Mouse (Mus musculus) MEL (cell line): Measurements from ENCODE around the gene Ccdc86. TPM values are rescaled to one million over a fixed set of nuclear protein-coding genes. Genes with fewer than 3 reads are reported as not detected.

Source experiments
- DNase-seq: peaks from one replicate; pipeline ENCODE4 v3.0.0; 2011; ENCODE audit warnings: low read depth, low spot score
- H3K27ac ChIP-seq: 2 replicates; pipeline ENCODE4 v1.5.1; 2012; ENCODE audit warnings: low read depth, mild to moderate bottlenecking, control low read depth, low read length, moderate library complexity; ENCODE audit not compliant: control insufficient read depth
- H3K27me3 ChIP-seq, 2 experiments: fragments of 150-350 bp in 1 of 2; sonication (generic) in 1 of 2; 2 replicates each; pipeline ENCODE4 v1.6.1; 2012; ENCODE audit warnings: low read length in 2 of 2, mild to moderate bottlenecking in 2 of 2, improper control_type of control experiment in 1 of 2, moderate library complexity in 1 of 2; ENCODE audit not compliant: insufficient read depth in 2 of 2, control insufficient read depth in 1 of 2
- H3K36me3 ChIP-seq, 2 experiments: 2 replicates each; pipeline ENCODE4 v1.6.1; 2012 to 2014; ENCODE audit warnings: low read length in 2 of 2, improper control_type of control experiment in 1 of 2, inconsistent platforms in 1 of 2, mild to moderate bottlenecking in 1 of 2; ENCODE audit not compliant: insufficient read depth in 2 of 2, control insufficient read depth in 1 of 2
- H3K4me1 ChIP-seq, 2 experiments: fragments of 150-350 bp in 1 of 2; sonication (generic) in 1 of 2; 2 replicates each; pipeline ENCODE4 v1.6.1; 2012; ENCODE audit warnings: low read length in 2 of 2, improper control_type of control experiment in 1 of 2, mild to moderate bottlenecking in 1 of 2; ENCODE audit not compliant: insufficient read depth in 2 of 2, control insufficient read depth in 1 of 2
- H3K4me3 ChIP-seq, 2 experiments: fragments of 150-350 bp in 1 of 2; sonication (generic) in 1 of 2; 2 replicates each; pipeline ENCODE4 v1.5.1; 2012; ENCODE audit warnings: low read depth in 2 of 2, low read length in 2 of 2, mild to moderate bottlenecking in 2 of 2, moderate library complexity in 2 of 2, control low read depth in 1 of 2, improper control_type of control experiment in 1 of 2; ENCODE audit not compliant: control insufficient read depth in 1 of 2, insufficient read depth in 1 of 2
- H3K79me2 ChIP-seq: 2 replicates; pipeline ENCODE4 v1.6.1; 2012; ENCODE audit warnings: mild to moderate bottlenecking, low read length, moderate library complexity; ENCODE audit not compliant: control insufficient read depth, poor library complexity, insufficient read depth
- H3K9ac ChIP-seq: 2 replicates; pipeline ENCODE4 v1.6.1; 2012; ENCODE audit warnings: low read depth, mild to moderate bottlenecking, control low read depth, low read length, moderate library complexity; ENCODE audit not compliant: control insufficient read depth, poor library complexity, severe bottlenecking
- H3K9me3 ChIP-seq: fragments of 150-350 bp; sonication (generic); replicated peaks from 2 replicates; pipeline ENCODE4 v1.6.1; 2012; ENCODE audit warnings: mild to moderate bottlenecking, low read length, improper control_type of control experiment, moderate library complexity; ENCODE audit not compliant: insufficient read depth
- BHLHE40 ChIP-seq: IDR thresholded peaks from 2 replicates; pipeline ENCODE4 v1.6.1; 2012; ENCODE audit warnings: low read depth, mild to moderate bottlenecking, inconsistent platforms, low read length, improper control_type of control experiment, borderline replicate concordance
- CHD2 ChIP-seq: IDR thresholded peaks from 2 replicates; pipeline ENCODE4 v1.6.1; 2011; ENCODE audit warnings: low read length, improper control_type of control experiment
- CTCF ChIP-seq, 3 experiments: IDR thresholded peaks in 2 of 3; conservative IDR thresholded peaks in 1 of 3; 2 replicates each; pipeline ENCODE4 v1.5.1; 2011 to 2012; ENCODE audit warnings: low read length in 3 of 3, low read depth in 2 of 3, mild to moderate bottlenecking in 2 of 3, improper control_type of control experiment in 1 of 3, inconsistent platforms in 1 of 3, mixed read lengths in 1 of 3, moderate library complexity in 1 of 3; ENCODE audit not compliant: control insufficient read depth in 1 of 3, insufficient read depth in 1 of 3, poor library complexity in 1 of 3, severe bottlenecking in 1 of 3
- ELF1 ChIP-seq: IDR thresholded peaks from 2 replicates; pipeline ENCODE4 v1.6.1; 2014; ENCODE audit warnings: low read depth, mild to moderate bottlenecking, inconsistent platforms, low read length, improper control_type of control experiment, moderate library complexity
- EP300 ChIP-seq, 2 experiments: IDR thresholded peaks; 2 replicates each; pipeline ENCODE4 v1.6.1; 2011; ENCODE audit warnings: improper control_type of control experiment in 2 of 2, low read length in 2 of 2, low read depth in 1 of 2, mild to moderate bottlenecking in 1 of 2
- ETS1 ChIP-seq: IDR thresholded peaks from 2 replicates; pipeline ENCODE4 v1.6.1; 2012; ENCODE audit warnings: low read depth, mild to moderate bottlenecking, inconsistent platforms, low read length, improper control_type of control experiment, moderate library complexity
- GABPA ChIP-seq: IDR thresholded peaks from 2 replicates; pipeline ENCODE4 v1.6.1; 2012; ENCODE audit warnings: low read depth, mild to moderate bottlenecking, inconsistent platforms, low read length, improper control_type of control experiment, moderate library complexity
- GATA1 ChIP-seq: IDR thresholded peaks from 2 replicates; pipeline ENCODE4 v1.6.1; 2011; ENCODE audit warnings: low read depth, low read length, improper control_type of control experiment
- KAT2A ChIP-seq: conservative IDR thresholded peaks from 2 replicates; pipeline ENCODE4 v1.6.1; 2012; ENCODE audit warnings: low read depth, low read length, improper control_type of control experiment, inconsistent platforms
- MAX ChIP-seq: IDR thresholded peaks from 2 replicates; pipeline ENCODE4 v1.6.1; 2011; ENCODE audit warnings: low read length, improper control_type of control experiment
- MAZ ChIP-seq: IDR thresholded peaks from 2 replicates; pipeline ENCODE4 v1.6.1; 2012; ENCODE audit warnings: low read depth, mild to moderate bottlenecking, inconsistent platforms, low read length, improper control_type of control experiment
- MYB ChIP-seq: IDR thresholded peaks from 2 replicates; pipeline ENCODE4 v1.6.1; 2011; ENCODE audit warnings: mild to moderate bottlenecking, low read depth, low read length, improper control_type of control experiment
- MYC ChIP-seq: IDR thresholded peaks from 2 replicates; pipeline ENCODE4 v1.6.1; 2011; ENCODE audit warnings: low read depth, mild to moderate bottlenecking, low read length, improper control_type of control experiment, moderate library complexity
- NELFE ChIP-seq: IDR thresholded peaks from 2 replicates; pipeline ENCODE4 v1.6.1; 2011; ENCODE audit warnings: low read depth, low read length, improper control_type of control experiment
- NRF1 ChIP-seq: IDR thresholded peaks from 2 replicates; pipeline ENCODE4 v1.6.1; 2014; ENCODE audit warnings: low read depth, mild to moderate bottlenecking, inconsistent platforms, low read length, improper control_type of control experiment, moderate library complexity; ENCODE audit not compliant: poor library complexity, insufficient read depth, severe bottlenecking
- POLR2A ChIP-seq, 2 experiments: IDR thresholded peaks; 2 replicates each; pipeline ENCODE4 v1.6.1; 2011 to 2012; ENCODE audit warnings: low read length in 2 of 2, mild to moderate bottlenecking in 2 of 2, control low read depth in 1 of 2, improper control_type of control experiment in 1 of 2, low read depth in 1 of 2, moderate library complexity in 1 of 2; ENCODE audit not compliant: control insufficient read depth in 1 of 2, insufficient read depth in 1 of 2, poor library complexity in 1 of 2
- POLR2AphosphoS5 ChIP-seq: IDR thresholded peaks from 2 replicates; pipeline ENCODE4 v1.6.1; 2012; ENCODE audit warnings: low read depth, borderline replicate concordance, mild to moderate bottlenecking, inconsistent platforms, low read length, moderate library complexity, mixed read lengths
- TAL1 ChIP-seq: IDR thresholded peaks from 2 replicates; pipeline ENCODE4 v1.6.1; 2012; ENCODE audit warnings: mild to moderate bottlenecking, inconsistent platforms, low read length, moderate library complexity, mixed read lengths
- TBP ChIP-seq: IDR thresholded peaks from 2 replicates; pipeline ENCODE4 v1.8.0; 2011; ENCODE audit warnings: low read depth, low read length, improper control_type of control experiment
- TCF12 ChIP-seq: IDR thresholded peaks from 2 replicates; pipeline ENCODE4 v1.6.1; 2014; ENCODE audit warnings: low read depth, mild to moderate bottlenecking, inconsistent platforms, low read length, improper control_type of control experiment, moderate library complexity
- UBTF ChIP-seq: IDR thresholded peaks from 2 replicates; pipeline ENCODE4 v1.6.1; 2012; ENCODE audit warnings: low read depth, mild to moderate bottlenecking, inconsistent platforms, low read length, improper control_type of control experiment, moderate library complexity, borderline replicate concordance; ENCODE audit not compliant: insufficient read depth
- USF1 ChIP-seq: IDR thresholded peaks from 2 replicates; pipeline ENCODE4 v1.6.1; 2014; ENCODE audit warnings: low read depth, mild to moderate bottlenecking, inconsistent platforms, low read length, improper control_type of control experiment, moderate library complexity
- ZC3H11A ChIP-seq: IDR thresholded peaks from 2 replicates; pipeline ENCODE4 v1.6.1; 2012; ENCODE audit warnings: low read depth, mild to moderate bottlenecking, inconsistent platforms, low read length, improper control_type of control experiment
- ZMIZ1 ChIP-seq: IDR thresholded peaks from 2 replicates; pipeline ENCODE4 v1.6.1; 2012; ENCODE audit warnings: low read depth, mild to moderate bottlenecking, inconsistent platforms, low read length, improper control_type of control experiment, moderate library complexity
- ZNF384 ChIP-seq: IDR thresholded peaks from 2 replicates; pipeline ENCODE4 v1.6.1; 2012; ENCODE audit warnings: low read depth, mild to moderate bottlenecking, inconsistent platforms, low read length, improper control_type of control experiment
- polyA plus RNA-seq, 2 experiments: library from polyadenylated mRNA; stranded (reverse) in 1 of 2; unstranded in 1 of 2; fragments of >175 nt in 1 of 2; fragments of >200 nt in 1 of 2; gene quantifications; 2 replicates each; pipeline versions ENCODE4 v1.2.1 to v1.2.4; 2012; ENCODE audit warnings: low replicate concordance in 2 of 2, low read depth in 1 of 2; ENCODE audit not compliant: insufficient read length in 2 of 2, insufficient read depth in 1 of 2, missing spikeins in 1 of 2
- total RNA-seq: library from RNA; depleted of rRNA; stranded (reverse); fragments of 300-350 nt; gene quantifications from 2 replicates; pipeline ENCODE4 v1.2.3, GENCODE M21; 2012

Gene Ccdc86
- total and polyA plus RNA-seq, 3 experiments: 29.5 to 50.9 TPM; not detected in 1

GRCm38 (mm10) chr19:10990751-10991150 is 41.7 kb upstream of the Ccdc86 start:
- Histone ChIP-seq H3K36me3 (no peaks in the 10 kb centered on the region), H3K4me1 (no peaks in the 10 kb centered on the region), H3K27me3 (peaks cover 8% of the 10 kb centered on the region in 2 experiments), H3K79me2 (no peaks in the 10 kb centered on the region), H3K9me3 (no peaks in the 10 kb centered on the region), H3K27ac (no peak overlapping the region), H3K9ac (no peak overlapping the region), H3K4me3 (no peak overlapping the region)
- DNase-seq: no peak
- no peak for TF ChIP-seq POLR2AphosphoS5
- no peak for TF ChIP-seq POLR2A (IDR thresholded peaks at IDR 0.05; ENCODE audit: control insufficient read depth in 1 of 2, insufficient read depth in 1 of 2, low read depth in 1 of 2, low read length in 2 of 2, poor library complexity in 1 of 2)
- TF ChIP-seq NRF1: no peak
- no peak for TF ChIP-seq UBTF
- TF ChIP-seq TBP: no peak
- no peak for TF ChIP-seq ZC3H11A
- no peak for TF ChIP-seq GATA1
- TF ChIP-seq TAL1: no peak
- no peak for TF ChIP-seq MAZ
- no peak for TF ChIP-seq EP300 (IDR thresholded peaks at IDR 0.05; ENCODE audit: low read depth in 1 of 2, low read length in 2 of 2)
- TF ChIP-seq GABPA: no peak
- TF ChIP-seq MAX: no peak
- TF ChIP-seq KAT2A: no peak

GRCm38 (mm10) chr19:10988563-10988962 is 39.5 kb upstream of the Ccdc86 start:
- Histone ChIP-seq H3K27ac (no peak overlapping the region), H3K36me3 (no peaks in the 10 kb centered on the region), H3K9ac (no peak overlapping the region), H3K4me1 (no peaks in the 10 kb centered on the region), H3K9me3 (no peaks in the 10 kb centered on the region), H3K27me3 (peaks cover 6 to 8% of the 10 kb centered on the region in 2 experiments), H3K4me3 (no peak overlapping the region), H3K79me2 (no peaks in the 10 kb centered on the region)
- no peak for TF ChIP-seq KAT2A
- TF ChIP-seq ETS1: no peak
- TF ChIP-seq USF1: no peak
- TF ChIP-seq ZNF384: no peak
- no peak for DNase-seq

DNA sequence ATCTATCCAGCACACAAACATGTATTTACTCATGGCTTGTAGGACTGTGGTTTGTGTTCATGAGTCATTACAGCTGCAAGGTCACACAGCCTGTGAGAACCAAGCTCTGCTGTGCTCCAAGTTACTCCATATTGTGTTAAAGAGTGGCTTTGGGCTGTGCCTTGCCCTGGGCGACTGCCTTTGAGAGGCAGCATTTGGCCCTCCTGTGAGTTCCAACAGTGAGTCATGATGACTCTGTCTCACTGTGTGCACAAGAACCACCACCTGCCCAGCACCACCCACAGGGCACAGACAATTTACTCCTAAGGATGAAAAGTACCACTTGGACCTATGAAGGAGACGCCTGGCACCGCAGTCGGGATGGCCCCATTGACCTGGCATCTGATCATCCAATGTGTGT is 36.8 kb upstream of the Ccdc86 start:
- no peak overlapping the region for H3K4me3 ChIP-seq
- peaks cover 5 to 8% of the 10 kb centered on the region in 2 experiments for H3K27me3 ChIP-seq
- H3K27ac ChIP-seq: no peak overlapping the region
- H3K9ac ChIP-seq: no peak overlapping the region
- H3K79me2 ChIP-seq: no peaks in the 10 kb centered on the region
- no peak for DNase-seq
- no peaks in the 10 kb centered on the region for H3K36me3 ChIP-seq
- TF ChIP-seq NRF1 (no peak), CTCF (IDR thresholded peaks at IDR 0.05 in 2 of 3, conservative IDR thresholded peaks at IDR 0.05 in 1 of 3; ENCODE audit: control insufficient read depth in 1 of 3, insufficient read depth in 1 of 3, low read depth in 2 of 3, low read length in 3 of 3, poor library complexity in 1 of 3, severe bottlenecking in 1 of 3) (no peak), MYB (no peak), ZNF384 (no peak), MAZ (no peak), ZMIZ1 (no peak), MYC (no peak), BHLHE40 (no peak), POLR2A (IDR thresholded peaks at IDR 0.05; ENCODE audit: control insufficient read depth in 1 of 2, insufficient read depth in 1 of 2, low read depth in 1 of 2, low read length in 2 of 2, poor library complexity in 1 of 2) (no peak), GATA1 (no peak), ELF1 (no peak), TBP (no peak), POLR2AphosphoS5 (no peak), TCF12 (no peak), MAX (no peak), NELFE (no peak), CHD2 (no peak), UBTF (no peak), ZC3H11A (no peak)
- no peaks in the 10 kb centered on the region for H3K9me3 ChIP-seq
- no peaks in the 10 kb centered on the region for H3K4me1 ChIP-seq
